Mouse (Mus musculus) left cerebral cortex, postnatal 4 days (tissue): Measurements from ENCODE around the gene Scaf1. TPM values are rescaled to one million over a fixed set of nuclear protein-coding genes. Genes with fewer than 3 reads are reported as not detected.

Experiments
- DNase-seq: peaks from one replicate; pipeline ENCODE4 v3.0.0-alpha.2; 2022
- intact Hi-C: fragments of 180-260 bp; cut with DNase I; formaldehyde crosslinking; loops from one replicate; pipeline ENCODE4 v1.15.1; 2025
- total RNA-seq, 2 experiments: library from RNA; stranded (reverse); gene quantifications; 2 replicates each; pipeline ENCODE4 v1.2.3; 2021

The Scaf1 gene
- total RNA-seq = 100 to 1,000 TPM; 154 TPM

- DNase-seq = peak; percentile 100
- intact Hi-C loops = no loop called here
Measured at GRCm38 (mm10) chr7:45015957-45016612, at the start of gene Scaf1. TSS of gene Scaf1 (minus strand) at chr7:45016363.

DNA sequence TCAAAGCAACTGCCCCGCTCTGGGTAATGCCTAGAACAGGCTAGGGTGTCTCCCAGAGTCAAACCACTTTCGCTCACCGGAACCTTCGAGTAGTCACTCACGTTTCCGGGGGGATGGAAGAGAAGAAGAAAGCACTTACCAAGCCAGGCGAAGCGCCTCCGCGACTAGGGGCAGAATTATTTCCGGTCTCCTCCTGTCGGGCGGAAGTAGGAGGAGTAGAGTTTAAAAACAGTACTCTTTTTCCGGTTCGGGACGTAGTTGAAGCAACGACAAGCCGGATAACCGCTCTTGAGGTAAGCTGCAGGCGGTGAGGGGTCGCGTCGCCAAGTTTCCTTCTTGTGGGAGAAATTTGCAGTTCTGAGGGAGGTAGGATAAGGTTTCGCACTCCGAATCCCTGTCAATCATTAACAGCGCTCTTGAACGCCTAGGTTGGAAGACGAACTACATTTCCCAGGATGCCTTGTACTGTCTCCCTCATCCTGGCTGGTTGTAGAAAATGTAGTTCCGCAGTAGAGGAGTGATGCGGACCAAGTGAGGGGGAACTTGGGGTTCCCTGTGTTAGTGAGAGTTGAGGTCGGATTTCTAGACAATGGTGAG is 46.2 kb upstream of the Scaf1 start, which contains the start of the genes Nosip and Prrg2:
Nosip (plus strand) TSS at position 191 of the 597 bp plus-strand sequence.
Prrg2 (minus strand) TSS at position 439 of the 597 bp plus-strand sequence.
- DNase-seq = peak; percentile 94
- intact Hi-C loops = no loop called here

DNA sequence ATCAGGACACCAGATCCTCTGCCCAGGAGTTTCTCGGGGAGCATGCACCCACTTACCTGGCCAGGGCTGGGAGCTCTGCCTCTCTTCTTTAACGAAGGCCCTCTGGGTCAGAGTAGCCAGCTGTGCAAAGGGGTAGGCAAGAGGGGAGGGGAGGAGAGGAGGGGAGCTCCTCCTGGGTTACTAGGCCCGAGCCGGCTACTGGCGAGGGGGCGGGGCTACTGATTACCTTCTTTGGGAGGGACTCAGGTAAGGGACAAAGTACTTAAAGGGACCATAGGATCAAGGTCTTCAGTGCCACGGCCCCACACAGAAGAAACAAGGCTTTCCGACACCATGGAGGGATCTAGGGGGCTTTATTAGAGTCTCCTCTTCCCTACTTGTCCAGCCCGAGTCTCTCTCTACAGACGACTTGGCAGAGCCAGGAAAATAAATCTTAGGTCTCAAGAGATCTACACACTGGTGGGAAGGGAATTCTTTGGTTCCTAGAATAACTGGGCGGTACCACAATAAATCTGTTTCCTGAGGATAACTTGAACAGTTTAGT is 45.4 kb upstream of the Scaf1 start:
- no peak for DNase-seq
- intact Hi-C loops = no loop called here

DNA sequence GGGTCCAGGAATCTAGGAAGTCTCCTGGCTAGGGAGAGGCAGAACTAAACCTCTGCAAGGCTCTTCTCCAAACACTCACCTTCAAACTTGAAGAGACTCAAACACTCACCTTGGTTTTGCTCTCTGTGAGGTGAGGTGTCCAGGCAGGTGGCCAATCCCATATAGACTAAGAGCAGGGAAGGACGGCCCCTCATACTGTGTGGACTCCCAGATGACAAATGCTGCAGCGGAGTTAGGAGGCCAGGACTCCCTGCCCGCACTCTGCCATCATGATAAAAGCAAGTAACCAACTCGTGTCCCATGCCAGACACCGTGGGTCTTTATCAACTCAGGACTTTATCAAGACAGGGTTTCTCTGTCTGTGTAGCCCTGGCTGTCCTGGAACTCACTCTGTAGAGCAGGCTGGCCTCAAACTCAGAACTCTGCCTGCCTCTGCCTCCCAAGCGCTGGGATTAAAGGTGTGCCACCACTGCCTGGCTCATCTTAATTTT is 44.5 kb upstream of the Scaf1 start:
- DNase-seq = no peak
- intact Hi-C loops = no loop called here

DNA sequence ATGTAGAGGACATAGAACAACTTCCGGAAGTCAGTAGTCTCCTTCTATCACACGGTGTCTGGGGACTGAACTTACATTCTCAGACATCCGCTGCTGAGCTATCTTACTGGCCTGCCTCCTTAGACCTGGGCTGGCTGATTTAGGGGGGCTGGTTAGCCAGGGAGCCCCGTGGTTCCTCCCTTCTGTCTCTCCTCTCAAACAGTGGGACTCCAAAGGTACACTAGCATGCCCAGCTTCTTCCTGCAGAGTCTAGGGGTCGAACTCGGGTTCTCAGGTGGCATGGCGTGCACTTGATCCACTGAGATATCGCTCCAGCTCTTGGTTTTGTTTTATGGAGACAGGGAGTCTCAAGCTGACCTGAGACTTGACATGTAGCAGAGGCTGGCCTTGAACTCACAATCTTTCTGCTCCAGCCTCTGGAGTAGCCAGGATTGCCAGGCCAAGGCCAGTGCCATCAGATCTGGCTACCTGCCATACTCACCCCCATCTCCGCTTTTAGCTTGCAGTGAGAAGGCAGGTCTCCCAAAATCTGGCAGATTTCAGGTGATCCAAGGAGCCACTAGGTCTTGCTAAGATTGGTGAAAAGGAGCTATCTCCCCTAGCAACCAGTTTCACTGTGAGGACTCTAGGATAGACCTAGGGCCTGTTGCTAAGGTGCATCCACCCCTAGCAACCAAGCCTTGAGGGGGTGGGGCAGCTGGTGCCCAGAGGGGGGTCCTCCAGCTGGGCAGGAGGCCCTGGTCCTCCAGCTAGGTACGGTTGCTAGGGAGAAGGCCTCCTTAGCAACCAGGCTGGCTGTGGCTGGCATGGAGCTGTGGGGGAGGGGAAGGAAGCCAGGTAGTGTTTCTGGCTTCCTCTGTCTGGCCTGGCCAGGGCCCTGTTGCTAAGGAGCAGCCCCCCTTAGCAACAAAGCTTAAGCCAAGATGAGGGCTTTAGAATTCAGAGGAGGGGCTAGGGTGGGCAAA is 42.7 kb upstream of the Scaf1 start:
- DNase-seq = peak; percentile 59
- intact Hi-C loops = no loop called here

DNA sequence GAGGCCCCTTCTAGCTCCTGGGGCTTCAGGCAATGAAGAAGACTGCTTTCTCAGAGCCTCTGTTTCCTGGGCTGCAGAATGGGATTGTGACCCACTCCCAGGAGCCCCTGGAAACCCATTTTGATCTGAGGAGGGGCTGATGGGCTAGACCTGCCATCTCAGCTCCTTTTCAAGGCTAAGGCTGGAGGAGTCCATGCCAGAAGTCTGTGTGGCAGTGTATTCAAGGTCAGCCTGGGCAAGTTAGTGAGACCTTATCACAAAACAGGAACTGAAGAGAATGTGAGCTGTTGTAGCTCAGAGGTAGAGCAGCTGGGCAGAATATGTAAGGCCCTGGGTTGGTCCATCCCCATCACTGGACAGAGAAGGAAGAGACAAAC is 40.8 kb upstream of the Scaf1 start:
- DNase-seq = no peak
- intact Hi-C loops = no loop called here

DNA sequence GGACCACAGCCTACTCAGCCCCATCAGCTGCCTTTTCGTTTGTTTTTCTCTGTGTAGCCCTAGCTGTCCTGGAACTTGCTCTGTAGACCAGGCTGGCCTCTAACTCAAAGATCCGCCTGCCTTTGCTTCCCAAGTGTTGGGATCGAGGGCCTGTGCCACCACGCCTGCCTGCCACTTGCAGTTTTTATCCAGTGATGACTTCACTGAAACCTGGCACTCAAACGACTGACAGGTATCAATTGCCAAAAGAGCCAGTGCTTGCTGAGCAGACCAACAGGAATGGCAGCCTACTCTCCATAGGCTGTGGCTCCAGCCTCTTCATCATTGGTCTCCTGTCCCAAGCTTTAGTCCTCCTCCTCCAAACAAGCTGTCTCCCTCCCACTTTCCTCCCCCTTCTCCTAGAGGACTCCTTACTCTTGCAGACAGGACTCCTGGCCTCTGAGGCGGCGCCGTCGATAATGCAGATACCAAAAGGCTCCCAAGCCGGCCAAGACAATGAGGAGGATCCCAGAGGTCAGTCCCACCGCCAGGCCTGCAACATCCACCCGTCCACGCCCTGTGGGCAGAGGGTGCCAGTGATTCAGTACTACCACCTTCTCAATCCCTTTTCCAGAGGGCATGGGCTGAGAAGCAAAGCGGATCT is 40.3 kb upstream of the Scaf1 start:
- intact Hi-C loops = no loop called here
- no peak for DNase-seq

- DNase-seq = peak; percentile 93
- intact Hi-C loops = no loop called here
Measured at GRCm38 (mm10) chr7:45053931-45054510, 37.9 kb upstream of the Scaf1 start.

- intact Hi-C loops = no loop called here
Measured at GRCm38 (mm10) chr7:45053117-45053930, 37.2 kb upstream of the Scaf1 start.

GRCm38 (mm10) chr7:45052862-45053116 is 36.6 kb upstream of the Scaf1 start, which contains the start of gene Prr12:
TSS of gene Prr12 (minus strand) at chr7:45052881.
- intact Hi-C loops = no loop called here
- DNase-seq = no peak

More at GRCm38 (mm10) chr7:45053117-45053930, 37.2 kb upstream of the Scaf1 start:
- peak; percentile 79 for DNase-seq

- DNase-seq = peak; percentile 55
- intact Hi-C loops = no loop called here
Measured at GRCm38 (mm10) chr7:45052181-45052861, 36.2 kb upstream of the Scaf1 start.

GRCm38 (mm10) chr7:45051601-45051974 is 35.4 kb upstream of the Scaf1 start:
- intact Hi-C loops = no loop called here
- no peak for DNase-seq

DNA sequence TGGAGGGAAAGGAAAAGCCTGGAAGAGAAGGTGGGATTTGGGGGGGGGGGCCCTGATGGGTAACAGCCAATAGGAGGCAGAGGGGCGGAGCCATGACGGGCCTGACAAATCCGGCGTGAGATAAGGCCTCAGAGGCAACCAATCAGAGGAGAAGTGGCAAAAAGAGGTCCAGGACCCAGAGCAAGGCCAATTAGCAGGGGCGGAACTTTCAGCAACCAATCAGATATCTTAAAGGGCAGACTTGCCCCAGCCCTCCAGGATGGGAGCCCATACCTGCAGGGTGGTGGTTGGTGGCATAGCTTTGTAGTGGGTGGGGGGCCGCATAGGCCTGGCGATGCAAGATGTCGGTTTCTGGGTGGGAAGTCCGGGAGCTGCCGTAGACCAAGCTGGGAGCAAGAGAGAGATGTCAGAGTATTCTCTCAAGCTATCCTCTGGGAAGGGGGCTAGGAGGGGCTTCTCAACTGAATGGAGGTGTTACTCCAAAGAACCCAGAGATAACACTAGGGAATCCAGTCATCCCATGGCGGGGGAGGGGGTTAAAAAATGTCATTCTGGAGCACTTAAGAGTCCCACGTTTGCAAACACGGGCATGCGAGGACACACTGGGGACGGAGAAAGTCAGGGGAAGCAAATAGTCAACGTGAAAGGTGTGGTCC is 34.9 kb upstream of the Scaf1 start:
- intact Hi-C loops = no loop called here
- DNase-seq = peak; percentile 88

- intact Hi-C loops = no loop called here
- no peak for DNase-seq
Measured at GRCm38 (mm10) chr7:45048923-45049657, 32.9 kb upstream of the Scaf1 start.

- no peak for DNase-seq
Measured at GRCm38 (mm10) chr7:45048001-45048890, 32.1 kb upstream of the Scaf1 start.

DNA sequence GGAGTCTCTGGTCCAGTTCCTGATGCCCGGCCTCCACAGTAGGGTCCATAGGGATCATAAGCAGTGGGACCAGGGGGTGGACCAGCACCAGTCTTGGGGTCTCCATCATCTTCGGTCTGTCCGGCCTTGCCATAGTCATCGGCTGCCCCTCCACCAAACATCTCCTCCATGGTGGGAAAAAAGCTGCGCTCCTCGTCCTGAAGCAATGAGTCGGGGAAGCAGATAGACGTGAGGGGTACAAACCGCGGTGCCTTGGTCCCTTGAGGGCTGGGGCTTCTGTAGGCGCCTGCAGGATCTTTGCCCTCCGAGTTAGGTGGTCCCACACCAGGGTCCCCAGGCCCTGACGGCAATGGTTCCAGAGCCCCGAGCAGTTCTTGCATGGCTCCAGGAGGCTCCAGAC is 31.3 kb upstream of the Scaf1 start:
- intact Hi-C loops = no loop called here

More at GRCm38 (mm10) chr7:45048001-45048890, 32.1 kb upstream of the Scaf1 start:
- intact Hi-C loops = no loop called here

More for the DNA sequence above, 31.3 kb upstream of the Scaf1 start:
- DNase-seq = no peak
